Mouse (Mus musculus) cerebellum, adult 11 months (tissue): ENCODE data around the gene 4930548H24Rik.
"Not testable (repeated sequence)": the region's sequence is repeated elsewhere in the genome, so short reads cannot be mapped to it uniquely, and the experiment has no call there.

Experiments
- DNase-seq: peaks from one replicate; pipeline ENCODE4 v3.0.0; 2022

Gene 4930548H24Rik

GRCm38 (mm10) chr5:31485440-31485839 is at the start of gene 4930548H24Rik:
TSS of gene 4930548H24Rik (plus strand) at chr5:31485740.
- DNase-seq: no peak

GRCm38 (mm10) chr5:31451336-31451735 is 34.2 kb upstream of the 4930548H24Rik start:
- DNase-seq: no peak

GRCm38 (mm10) chr5:31451878-31452561 is 33.5 kb upstream of the 4930548H24Rik start, which contains the start of gene Zfp512:
TSS of gene Zfp512 (plus strand) at chr5:31452431.
- DNase-seq: peak; percentile 82

GRCm38 (mm10) chr5:31452562-31452878 is 33.0 kb upstream of the 4930548H24Rik start:
- DNase-seq: no peak

GRCm38 (mm10) chr5:31452886-31453410 is 32.6 kb upstream of the 4930548H24Rik start:
- DNase-seq: no peak

- DNase-seq: no peak
Observed at GRCm38 (mm10) chr5:31467798-31468197, 17.7 kb upstream of the 4930548H24Rik start.

- no peak for DNase-seq
Observed at GRCm38 (mm10) chr5:31469711-31470110, 15.8 kb upstream of the 4930548H24Rik start.

GRCm38 (mm10) chr5:31470334-31470733 is 15.2 kb upstream of the 4930548H24Rik start:
- no peak for DNase-seq

- DNase-seq: no peak
Observed at GRCm38 (mm10) chr5:31480536-31480935, 5.0 kb upstream of the 4930548H24Rik start.

GRCm38 (mm10) chr5:31487889-31488288 is 2.3 kb downstream of the 4930548H24Rik start:
- DNase-seq: no peak

- DNase-seq: no peak
Observed at GRCm38 (mm10) chr5:31489116-31489769, 3.7 kb downstream of the 4930548H24Rik start.

- DNase-seq: no peak
Observed at GRCm38 (mm10) chr5:31492031-31492430, 6.5 kb downstream of the 4930548H24Rik start.

- DNase-seq: peak; percentile 84
Observed at GRCm38 (mm10) chr5:31494513-31495297, 9.2 kb downstream of the 4930548H24Rik start, which contains the start of gene Gpn1. TSS of gene Gpn1 (plus strand) at chr5:31494741.

GRCm38 (mm10) chr5:31504843-31505242 is 19.3 kb downstream of the 4930548H24Rik start:
- DNase-seq: no peak

- no peak for DNase-seq
Observed at GRCm38 (mm10) chr5:31512481-31512880, 26.9 kb downstream of the 4930548H24Rik start.

- DNase-seq: no peak
Observed at GRCm38 (mm10) chr5:31520556-31520955, 35.0 kb downstream of the 4930548H24Rik start.

- DNase-seq: peak; percentile 70
Observed at GRCm38 (mm10) chr5:31526354-31527116, 41.0 kb downstream of the 4930548H24Rik start, which contains the start of gene Slc4a1ap. TSS of gene Slc4a1ap (plus strand) at chr5:31526995.

GRCm38 (mm10) chr5:31527117-31527680 is 41.7 kb downstream of the 4930548H24Rik start:
- no peak for DNase-seq

- DNase-seq: not testable (repeated sequence)
Observed at GRCm38 (mm10) chr5:31527707-31528106, 42.2 kb downstream of the 4930548H24Rik start, which contains the start of gene Supt7l. TSS of gene Supt7l (minus strand) at chr5:31527807.

- DNase-seq: no peak
Observed at GRCm38 (mm10) chr5:31528560-31528959, 43.0 kb downstream of the 4930548H24Rik start.

GRCm38 (mm10) chr5:31535228-31535627 is 49.7 kb downstream of the 4930548H24Rik start:
- no peak for DNase-seq
